Mouse (Mus musculus) lung, adult 2 months (tissue): Measurements from ENCODE around the gene Rem2.

Experiments
- CTCF ChIP-seq: fragments of 200-500 bp; IDR thresholded peaks from 2 replicates; pipeline ENCODE4 v1.5.1; 2011; ENCODE audit warnings: mild to moderate bottlenecking, low read length, control low read depth; ENCODE audit not compliant: insufficient read depth
- POLR2A ChIP-seq: fragments of 200-500 bp; IDR thresholded peaks from 2 replicates; pipeline ENCODE4 v1.6.1; 2011; ENCODE audit warnings: low read depth, mild to moderate bottlenecking, control low read depth, low read length, borderline replicate concordance; ENCODE audit errors: extremely low read depth

DNA sequence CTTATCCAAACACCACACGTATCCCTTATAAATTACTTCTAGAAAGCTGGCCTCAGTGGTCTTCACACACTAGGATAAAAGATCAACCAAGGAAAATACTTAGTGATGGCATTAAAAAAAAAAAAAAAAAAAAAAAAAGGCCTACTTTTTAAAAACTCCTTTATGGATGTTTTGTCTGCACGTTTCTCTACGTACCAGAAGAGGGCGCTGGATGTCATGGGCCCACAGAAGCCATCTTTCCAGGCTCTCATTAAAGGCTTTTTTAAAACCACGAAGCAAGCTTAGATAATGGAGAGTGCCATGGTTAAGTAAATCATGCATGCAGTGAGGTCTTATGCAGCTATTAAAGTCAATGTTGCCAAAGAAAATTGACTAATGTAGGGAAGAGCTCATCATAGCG, 47.7 kb downstream of the Rem2 start:
- TF ChIP-seq CTCF (no peak), POLR2A (no peak)
